Mouse (Mus musculus): ENCODE data around the gene Prdm8. TPM values are rescaled to one million over a fixed set of nuclear protein-coding genes. Genes with fewer than 3 reads are reported as not detected.

The Prdm8 gene
- polyA plus RNA-seq, 1 experiment from 2014 or later = 0.07 TPM

- peaks cover 78% of the 10 kb centered on the region for H3K27me3 ChIP-seq (ENCODE audit: control insufficient read depth, insufficient read depth, low read length)
- peaks cover 8% of the 10 kb centered on the region for H3K4me1 ChIP-seq (ENCODE audit: control insufficient read depth, insufficient read depth, low read length)
- H3K9ac ChIP-seq (ENCODE audit: low read length) = no peak overlapping the region
- H3K27ac ChIP-seq (replicated peaks; ENCODE audit: low read depth, low read length) = no peak overlapping the region
- ATAC-seq (ENCODE audit: insufficient number of reproducible peaks, low FRiP score, low TSS enrichment, low read depth) (no peak), DNase-seq (ENCODE audit: low spot score) (peak; percentile 49)
- H3K9me3 ChIP-seq (ENCODE audit: control insufficient read depth, low read length) = no peaks in the 10 kb centered on the region
- H3K36me3 ChIP-seq (ENCODE audit: control insufficient read depth, insufficient read depth, low read length) = no peaks in the 10 kb centered on the region
- H3K4me3 ChIP-seq (ENCODE audit: low read depth, low read length) = no peak overlapping the region
- H3K4me2 ChIP-seq (ENCODE audit: low read depth, severe bottlenecking) = no peak overlapping the region
- WGBS = 4% methylated on average over 16 of the region's 16 CpGs
Observed at GRCm38 (mm10) chr5:98181686-98182602, 14.9 kb downstream of the Prdm8 start.

GRCm38 (mm10) chr5:98182603-98182920 is 15.6 kb downstream of the Prdm8 start:
- no peak overlapping the region for H3K4me3 ChIP-seq (ENCODE audit: low read depth, low read length)
- WGBS = 1% methylated on average over 5 of the region's 5 CpGs
- peaks cover 8% of the 10 kb centered on the region for H3K4me1 ChIP-seq (ENCODE audit: control insufficient read depth, insufficient read depth, low read length)
- no peak for ATAC-seq (ENCODE audit: insufficient number of reproducible peaks, low FRiP score, low TSS enrichment, low read depth)
- H3K4me2 ChIP-seq (ENCODE audit: low read depth, severe bottlenecking) = no peak overlapping the region
- DNase-seq (ENCODE audit: low spot score) = no peak
- H3K9ac ChIP-seq (ENCODE audit: low read length) = no peak overlapping the region
- no peaks in the 10 kb centered on the region for H3K9me3 ChIP-seq (ENCODE audit: control insufficient read depth, low read length)
- H3K27ac ChIP-seq (replicated peaks; ENCODE audit: low read depth, low read length) = no peak overlapping the region
- H3K36me3 ChIP-seq (ENCODE audit: control insufficient read depth, insufficient read depth, low read length) = no peaks in the 10 kb centered on the region
- peaks cover 78% of the 10 kb centered on the region for H3K27me3 ChIP-seq (ENCODE audit: control insufficient read depth, insufficient read depth, low read length)

- Histone ChIP-seq H3K4me2 (ENCODE audit: low read depth, severe bottlenecking) (no peak overlapping the region), H3K4me1 (ENCODE audit: control insufficient read depth, insufficient read depth, low read length) (peaks cover 8% of the 10 kb centered on the region), H3K36me3 (ENCODE audit: control insufficient read depth, insufficient read depth, low read length) (no peaks in the 10 kb centered on the region), H3K9ac (ENCODE audit: low read length) (no peak overlapping the region), H3K27ac (replicated peaks; ENCODE audit: low read depth, low read length) (no peak overlapping the region), H3K4me3 (ENCODE audit: low read depth, low read length) (no peak overlapping the region), H3K27me3 (ENCODE audit: control insufficient read depth, insufficient read depth, low read length) (peaks cover 84% of the 10 kb centered on the region), H3K9me3 (ENCODE audit: control insufficient read depth, low read length) (no peaks in the 10 kb centered on the region)
- 3% methylated on average over 14 of the region's 14 CpGs for WGBS
- no peak for ATAC-seq (ENCODE audit: insufficient number of reproducible peaks, low FRiP score, low TSS enrichment, low read depth)
- DNase-seq (ENCODE audit: low spot score) = peak; percentile 53
Observed at GRCm38 (mm10) chr5:98183031-98183595, 16.1 kb downstream of the Prdm8 start.

- Histone ChIP-seq H3K4me3 (ENCODE audit: low read depth, low read length) (no peak overlapping the region), H3K4me1 (ENCODE audit: control insufficient read depth, insufficient read depth, low read length) (peaks cover 8% of the 10 kb centered on the region), H3K9me3 (ENCODE audit: control insufficient read depth, low read length) (no peaks in the 10 kb centered on the region), H3K27me3 (ENCODE audit: control insufficient read depth, insufficient read depth, low read length) (peaks cover 84% of the 10 kb centered on the region), H3K27ac (replicated peaks; ENCODE audit: low read depth, low read length) (no peak overlapping the region), H3K36me3 (ENCODE audit: control insufficient read depth, insufficient read depth, low read length) (no peaks in the 10 kb centered on the region), H3K9ac (ENCODE audit: low read length) (no peak overlapping the region), H3K4me2 (ENCODE audit: low read depth, severe bottlenecking) (no peak overlapping the region)
- DNase-seq (ENCODE audit: low spot score) = peak; percentile 49
- ATAC-seq (ENCODE audit: insufficient number of reproducible peaks, low FRiP score, low TSS enrichment, low read depth) = no peak
- 1% methylated on average over 17 of the region's 17 CpGs for WGBS
Observed at GRCm38 (mm10) chr5:98184281-98184910, 17.4 kb downstream of the Prdm8 start.

- Histone ChIP-seq H3K4me1 (ENCODE audit: control insufficient read depth, insufficient read depth, low read length) (peaks cover 10% of the 10 kb centered on the region), H3K9me3 (ENCODE audit: control insufficient read depth, low read length) (no peaks in the 10 kb centered on the region), H3K4me3 (ENCODE audit: low read depth, low read length) (peak overlapping the region; percentile 49), H3K27me3 (ENCODE audit: control insufficient read depth, insufficient read depth, low read length) (peaks cover 84% of the 10 kb centered on the region), H3K27ac (replicated peaks; ENCODE audit: low read depth, low read length) (no peak overlapping the region), H3K9ac (ENCODE audit: low read length) (no peak overlapping the region), H3K36me3 (ENCODE audit: control insufficient read depth, insufficient read depth, low read length) (no peaks in the 10 kb centered on the region), H3K4me2 (ENCODE audit: low read depth, severe bottlenecking) (peak overlapping the region; percentile 63)
- under 1% methylated on average over 69 of the region's 89 CpGs for WGBS
- peak; percentile 93 for DNase-seq (ENCODE audit: low spot score)
- ATAC-seq (ENCODE audit: insufficient number of reproducible peaks, low FRiP score, low TSS enrichment, low read depth) = peak; percentile 45
Observed at GRCm38 (mm10) chr5:98184971-98185805, 18.2 kb downstream of the Prdm8 start.

GRCm38 (mm10) chr5:98185806-98186751 is 19.1 kb downstream of the Prdm8 start:
- no peaks in the 10 kb centered on the region for H3K9me3 ChIP-seq (ENCODE audit: control insufficient read depth, low read length)
- H3K4me3 ChIP-seq (ENCODE audit: low read depth, low read length) = peak overlapping the region; percentile 49
- no peak overlapping the region for H3K27ac ChIP-seq (replicated peaks; ENCODE audit: low read depth, low read length)
- under 1% methylated on average over 69 of the region's 106 CpGs for WGBS
- H3K27me3 ChIP-seq (ENCODE audit: control insufficient read depth, insufficient read depth, low read length) = peaks cover 81% of the 10 kb centered on the region
- H3K36me3 ChIP-seq (ENCODE audit: control insufficient read depth, insufficient read depth, low read length) = no peaks in the 10 kb centered on the region
- peak overlapping the region; percentile 63 for H3K4me2 ChIP-seq (ENCODE audit: low read depth, severe bottlenecking)
- DNase-seq (ENCODE audit: low spot score) = peak; percentile 70
- H3K4me1 ChIP-seq (ENCODE audit: control insufficient read depth, insufficient read depth, low read length) = peaks cover 10% of the 10 kb centered on the region; the same call in 1 of the 2 replicates
- H3K9ac ChIP-seq (ENCODE audit: low read length) = 0 out of 2 replicates have a peak overlapping the region, but pooled peaks have one; percentile 27
- ATAC-seq (ENCODE audit: insufficient number of reproducible peaks, low FRiP score, low TSS enrichment, low read depth) = 0 out of 2 replicates have a peak, but pooled peaks have one; percentile 36
